Mouse (Mus musculus): ENCODE results near the gene Ints14.

The Ints14 gene

DNA sequence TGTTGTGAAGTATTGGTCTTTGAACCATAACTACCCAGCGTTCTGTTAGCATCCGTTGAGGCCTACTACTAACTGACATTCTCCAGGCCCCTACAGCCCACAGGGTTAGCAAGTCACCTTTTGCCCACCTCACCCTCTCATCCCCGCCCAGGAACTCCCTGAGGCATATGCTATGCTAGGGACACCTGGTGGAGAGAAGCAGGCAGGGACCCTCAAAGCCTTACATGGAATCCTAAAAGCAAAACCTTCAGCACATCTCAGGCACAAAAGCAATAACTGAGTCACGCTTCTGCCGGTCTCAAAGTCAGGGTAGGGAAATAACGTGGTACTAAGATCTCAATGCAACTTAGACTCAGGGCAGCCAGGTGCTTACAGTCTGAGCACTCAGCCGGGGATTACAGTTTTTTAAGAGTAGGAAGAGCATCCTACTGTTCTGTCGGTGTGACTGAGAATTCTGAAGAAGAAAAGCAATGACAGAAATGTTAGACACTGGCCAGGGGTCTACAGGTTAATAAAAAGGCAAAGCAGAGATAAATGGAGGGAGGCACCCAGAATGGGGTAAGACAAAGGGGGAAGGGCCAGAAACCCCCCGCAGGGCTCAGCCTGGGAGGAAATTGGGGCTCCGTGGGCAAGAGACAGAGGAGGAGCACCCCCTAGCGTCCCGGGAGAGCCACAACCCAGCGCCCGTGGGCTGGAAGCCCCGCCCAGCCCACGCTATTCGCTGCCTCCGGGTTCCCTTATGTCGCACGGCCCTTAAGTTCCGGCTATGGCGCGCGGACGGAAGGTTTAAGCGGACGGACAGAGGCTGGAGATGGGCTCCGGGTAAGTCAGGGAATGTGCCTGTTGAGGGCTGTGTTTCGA lies at the start of gene Ints14:
Gene Ints14 (plus strand): TSS at position 789 of the 861 bp plus-strand sequence.
- DNase-seq: peak; percentile 94

DNA sequence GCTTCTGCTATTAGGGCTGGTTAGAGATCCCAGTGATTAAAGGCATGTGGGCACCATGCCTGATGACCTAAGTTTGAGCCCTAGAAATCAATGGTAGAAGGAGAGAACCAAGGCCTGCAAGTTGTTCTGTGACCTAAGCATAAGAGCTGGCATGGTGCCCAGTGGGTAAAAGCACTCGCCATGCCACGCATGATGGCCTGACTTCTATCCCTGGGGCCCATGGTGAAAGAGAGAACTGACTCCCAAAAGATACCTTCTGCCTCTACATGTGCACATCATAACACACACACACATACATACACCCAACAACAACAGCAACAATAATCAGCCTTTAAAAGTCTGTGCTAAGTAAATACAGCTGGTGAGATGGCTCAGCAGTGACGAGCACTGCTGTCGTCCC lies 47.3 kb upstream of the Ints14 start:
- DNase-seq: no peak

DNA sequence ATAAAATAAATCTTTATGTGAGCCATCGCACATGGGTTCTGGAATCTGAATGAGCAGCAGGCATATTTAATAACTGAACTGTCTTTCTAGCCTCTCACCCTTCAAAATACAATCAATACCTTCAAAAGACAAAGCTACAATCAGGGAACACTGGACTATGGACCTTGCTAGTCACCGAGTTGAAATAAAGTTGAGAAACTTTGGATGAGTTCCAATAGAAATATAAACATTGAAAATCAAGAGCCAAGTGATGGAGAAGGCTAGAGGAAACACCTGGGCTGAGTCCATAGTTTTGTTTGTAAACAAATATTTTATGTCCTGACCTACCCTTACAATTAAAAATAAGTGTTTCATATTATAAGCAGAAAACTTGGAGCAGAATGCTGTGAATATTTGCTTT lies 46.7 kb upstream of the Ints14 start:
- DNase-seq: no peak

DNA sequence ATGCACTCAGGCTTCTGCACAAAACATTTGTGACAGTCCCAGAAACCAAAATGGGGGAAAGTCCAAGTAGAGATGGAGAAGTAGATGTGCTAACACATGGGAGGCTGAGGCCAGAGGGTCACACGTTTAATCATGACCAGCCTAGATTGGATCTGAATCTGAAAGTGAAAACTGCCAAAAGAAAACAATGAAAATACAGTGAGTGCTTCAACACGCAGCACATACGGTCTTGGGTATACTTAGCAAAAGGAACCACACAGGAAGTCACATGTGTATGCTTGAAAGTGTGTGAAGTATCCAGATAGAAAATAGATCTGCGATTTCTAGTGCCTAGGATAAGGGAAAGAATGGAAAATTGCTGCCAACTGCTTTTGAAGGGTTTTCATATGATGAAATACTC lies 46.1 kb upstream of the Ints14 start:
- no peak for DNase-seq

- no peak for DNase-seq
Measured at GRCm38 (mm10) chr9:64918560-64918959, 42.1 kb upstream of the Ints14 start.

DNA sequence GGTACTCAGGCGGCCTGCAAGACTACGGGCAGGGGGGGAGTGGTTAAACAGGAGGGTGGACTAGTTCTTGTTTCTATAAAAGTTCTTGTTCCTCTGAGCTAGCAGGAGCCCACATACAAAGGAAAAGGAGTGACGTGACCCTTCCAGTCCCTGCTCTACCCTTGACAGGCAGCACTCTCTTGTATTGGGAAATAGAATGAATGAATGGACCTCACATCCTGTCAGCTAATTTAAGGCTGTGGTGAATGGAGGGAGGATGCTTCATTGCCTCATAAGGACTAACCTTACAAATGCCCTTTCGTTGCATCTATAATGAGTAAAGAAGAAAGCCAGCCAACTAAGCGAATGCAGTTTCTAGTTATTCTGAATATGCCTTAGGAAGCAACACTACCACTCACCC lies 34.9 kb upstream of the Ints14 start:
- no peak for DNase-seq

GRCm38 (mm10) chr9:64926201-64926991 lies 34.3 kb upstream of the Ints14 start:
- DNase-seq: no peak

DNA sequence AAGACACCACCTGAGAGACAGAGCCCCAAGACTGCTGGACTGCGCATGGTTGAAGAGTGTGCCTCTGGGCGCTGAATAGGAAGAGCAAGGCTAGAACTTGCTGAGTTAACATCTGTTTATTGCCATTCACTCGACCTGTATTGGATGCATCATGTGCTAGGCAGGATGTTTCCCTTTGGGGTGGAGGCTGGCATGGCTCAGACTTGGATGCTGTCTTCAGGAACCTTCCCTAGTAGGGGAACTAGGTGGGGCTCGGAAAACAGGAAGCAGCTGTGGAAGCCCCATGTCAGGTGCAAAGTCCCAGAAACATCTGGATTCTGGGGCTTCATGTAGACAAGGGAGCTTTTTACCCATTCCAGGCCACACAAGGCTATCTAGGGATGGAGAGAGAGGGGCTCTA lies 30.4 kb upstream of the Ints14 start:
- no peak for DNase-seq

GRCm38 (mm10) chr9:64931751-64932610 lies 28.7 kb upstream of the Ints14 start:
- no peak for DNase-seq

- DNase-seq: peak; percentile 74
Measured at GRCm38 (mm10) chr9:64934015-64934754, 26.5 kb upstream of the Ints14 start.

- no peak for DNase-seq
Measured at GRCm38 (mm10) chr9:64936508-64936907, 24.2 kb upstream of the Ints14 start.

- DNase-seq: no peak
Measured at GRCm38 (mm10) chr9:64937491-64937890, 23.2 kb upstream of the Ints14 start.

DNA sequence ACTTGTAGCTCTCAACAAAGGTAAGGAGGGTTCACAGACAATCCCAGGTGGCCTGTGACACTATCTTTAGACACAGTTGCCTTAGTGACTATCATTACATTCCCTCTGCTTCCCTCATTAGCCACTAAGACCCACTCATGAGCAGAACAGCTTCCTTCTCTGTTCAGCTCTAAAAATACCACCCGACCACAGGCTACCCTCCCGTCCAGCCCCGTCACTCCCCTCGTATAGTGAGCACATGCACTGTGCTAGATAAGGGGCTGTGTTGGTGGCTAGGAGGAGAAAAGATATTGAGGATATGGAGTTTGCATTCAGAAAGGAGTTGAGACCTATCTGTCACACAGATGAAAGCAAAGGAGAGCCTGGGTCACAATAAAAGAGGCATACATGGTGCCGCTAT lies 22.2 kb upstream of the Ints14 start:
- DNase-seq: no peak

DNA sequence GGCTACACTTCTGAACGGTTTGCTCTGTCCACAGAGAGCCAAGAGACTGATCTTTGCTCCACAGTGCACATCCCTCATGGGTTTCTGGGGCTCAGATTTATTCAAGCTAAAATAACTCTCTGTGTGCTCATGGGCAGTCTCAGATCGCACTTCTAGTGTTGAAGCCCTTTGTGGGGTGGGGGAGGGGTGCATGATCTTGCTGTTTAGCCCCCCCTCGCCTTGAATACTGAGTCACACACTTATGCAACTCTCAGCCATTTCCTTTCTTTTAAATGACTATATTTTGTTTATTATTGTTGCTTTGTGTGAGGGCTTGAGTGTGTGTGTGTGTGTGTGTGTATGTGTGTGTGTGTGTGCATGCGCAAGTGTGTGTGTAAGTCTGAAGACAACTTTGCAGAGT lies 21.4 kb upstream of the Ints14 start:
- DNase-seq: no peak

DNA sequence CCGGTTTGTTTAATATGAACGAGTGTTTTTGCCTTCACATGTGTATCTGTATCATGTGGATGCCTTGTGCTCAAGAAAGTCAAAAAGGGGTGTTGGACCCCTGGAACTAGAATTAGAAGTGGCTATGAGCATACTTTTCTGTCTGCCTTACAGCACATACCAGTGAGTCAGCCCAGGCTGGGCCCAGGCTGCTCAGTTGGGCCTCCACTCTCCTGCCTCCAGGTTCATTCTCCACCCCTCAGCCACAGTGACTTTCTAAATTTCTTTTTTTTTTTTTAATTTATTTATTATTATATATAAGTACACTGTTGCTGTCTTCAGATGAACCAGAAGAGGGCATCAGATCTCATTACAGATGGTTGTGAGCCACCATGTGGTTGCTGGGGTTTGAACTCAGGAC lies 20.9 kb upstream of the Ints14 start:
- no peak for DNase-seq

DNA sequence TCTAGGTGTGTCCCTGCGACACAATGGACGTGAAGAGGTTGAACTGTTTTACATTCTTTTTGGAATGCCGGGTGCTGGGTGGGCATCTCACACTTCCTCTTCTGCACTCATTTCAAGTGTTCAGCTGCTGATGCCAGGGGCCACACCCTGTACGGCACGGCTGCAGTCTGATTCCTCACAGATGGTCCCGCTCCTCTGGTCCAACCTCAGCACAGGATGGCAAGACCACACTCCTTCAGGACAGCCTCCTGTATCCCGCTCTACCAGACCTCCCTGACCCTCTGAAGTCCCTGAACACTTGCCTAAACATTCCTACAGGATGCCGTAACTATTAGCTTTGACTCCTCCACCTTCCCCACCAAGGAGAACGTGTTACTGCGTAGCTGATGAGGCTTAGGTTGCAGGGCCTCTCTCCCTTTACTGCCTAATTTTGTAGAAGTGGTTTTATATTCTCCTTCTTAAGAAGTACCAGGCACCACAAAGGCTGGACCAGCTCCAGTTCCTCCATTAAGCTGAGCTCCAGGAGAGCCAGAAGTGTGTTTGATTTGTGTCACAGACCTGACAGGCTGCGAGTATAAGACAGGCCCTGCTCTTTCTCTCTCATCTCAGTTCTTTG lies 19.9 kb upstream of the Ints14 start:
- no peak for DNase-seq

- no peak for DNase-seq
Measured at GRCm38 (mm10) chr9:64941650-64942049, 19.1 kb upstream of the Ints14 start.

GRCm38 (mm10) chr9:64943997-64944396 lies 16.7 kb upstream of the Ints14 start:
- DNase-seq: no peak

GRCm38 (mm10) chr9:64947483-64948095 lies 13.1 kb upstream of the Ints14 start:
- DNase-seq: no peak

GRCm38 (mm10) chr9:64951161-64951657 lies 9.5 kb upstream of the Ints14 start, which contains the start of gene Slc24a1:
Gene Slc24a1, minus strand, starts transcription at chr9:64951607.
- DNase-seq: no peak

DNA sequence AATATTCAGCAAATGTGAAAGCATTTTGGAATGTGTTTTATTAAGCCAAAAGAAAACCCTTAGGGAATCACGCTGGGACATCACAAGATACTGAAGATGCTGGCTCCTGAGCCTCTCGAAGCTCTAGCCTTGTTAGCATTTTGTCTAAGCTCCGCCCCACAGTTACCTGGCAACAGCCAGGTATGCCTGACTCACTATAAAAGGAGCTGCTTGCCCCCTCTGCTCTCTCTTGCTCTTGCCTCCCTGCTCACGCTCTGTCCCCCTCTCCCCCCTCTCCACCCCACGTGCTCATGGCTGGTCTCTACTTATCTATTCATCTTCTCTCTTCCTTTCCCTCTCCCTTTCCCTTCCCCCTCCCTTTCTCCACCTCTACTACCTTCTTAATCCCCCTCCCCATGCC lies 8.7 kb upstream of the Ints14 start:
- DNase-seq: no peak
